Mouse (Mus musculus) heart, adult 2 months (tissue): ENCODE results near the gene Fam57b.

Source experiments
- CTCF ChIP-seq: fragments of 200-600 bp; IDR thresholded peaks from 2 replicates; pipeline ENCODE4 v1.8.1; 2022; ENCODE audit warnings: antibody characterized with exemption, mild to moderate bottlenecking, moderate library complexity
- POLR2A ChIP-seq: fragments of 200-500 bp; IDR thresholded peaks from 2 replicates; pipeline ENCODE4 v1.6.1; 2011; ENCODE audit warnings: mild to moderate bottlenecking, low read depth, low read length, control low read depth; ENCODE audit not compliant: insufficient read depth

DNA sequence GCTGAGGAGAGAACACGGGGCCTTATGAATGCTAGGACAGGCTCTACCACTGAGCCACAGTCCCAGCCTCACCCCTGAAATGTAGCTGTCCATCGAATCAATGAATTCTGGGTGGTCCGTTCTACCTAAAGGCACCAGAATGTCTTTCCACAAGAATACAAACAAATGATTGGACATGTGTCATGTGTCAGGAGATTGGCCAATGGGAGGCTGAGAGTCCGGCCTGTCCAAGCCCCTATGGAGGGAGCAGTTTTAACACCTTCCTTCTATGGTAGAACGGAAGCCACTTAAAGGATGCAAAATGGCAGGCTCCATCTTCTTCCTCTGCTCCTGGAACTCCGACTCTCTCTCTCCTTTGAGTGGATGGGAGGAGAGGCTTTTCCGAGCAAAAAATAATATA is 20.1 kb downstream of the Fam57b start:
- no peak for TF ChIP-seq CTCF
- no peak for TF ChIP-seq POLR2A
